Mouse (Mus musculus): ENCODE data around the gene Rpp25.

- TF ChIP-seq CTCF (IDR thresholded peaks at IDR 0.05; ENCODE audit: low read depth) = no peak
- TF ChIP-seq EP300 (optimal IDR thresholded peaks at IDR 0.05) = no peak
These were observed 48.5 kb downstream of the Rpp25 start, which contains the start of gene Mpi for GRCm38 (mm10) chr9:57552139-57552887.
